Mouse (Mus musculus) intestine, embryonic 16.5 days (tissue): ENCODE measurements at regions not wholly inside any gene's neighbourhood (a gene's known extent, or its start where the extent isn't known, plus 50 kb on each side); places are given as distances from the start of the nearest gene placed in this dataset.
A peak's percentile ranks its signal among the peaks of the same experiment; 100 is the strongest.

Experiments
- ATAC-seq: fragments of 200-750 bp; cut with Nextera tagmentation; 2 replicates; pipeline ENCODE4 v1.8.0; 2017; ENCODE audit warnings: moderate TSS enrichment, moderate library complexity
- H3K27ac ChIP-seq: fragments of 300-500 bp; sonication (generic); 2 replicates; pipeline ENCODE4 v1.5.1; 2014; ENCODE audit warnings: mild to moderate bottlenecking, low read length
- H3K27me3 ChIP-seq: fragments of 300-500 bp; sonication (generic); replicated peaks from 2 replicates; pipeline ENCODE4 v1.6.1; 2014; ENCODE audit warnings: low read length, control low read depth, mixed read lengths; ENCODE audit not compliant: control insufficient read depth, insufficient read depth
- H3K36me3 ChIP-seq: fragments of 300-500 bp; sonication (generic); 2 replicates; pipeline ENCODE4 v1.6.1; 2014; ENCODE audit warnings: low read length, control low read depth; ENCODE audit not compliant: control insufficient read depth, insufficient read depth
- H3K4me1 ChIP-seq: fragments of 300-500 bp; sonication (generic); 2 replicates; pipeline ENCODE4 v1.6.1; 2014; ENCODE audit warnings: low read length, control low read depth, mixed read lengths; ENCODE audit not compliant: control insufficient read depth, insufficient read depth
- H3K4me2 ChIP-seq: fragments of 300-500 bp; sonication (generic); 2 replicates; pipeline ENCODE4 v1.6.1; 2014; ENCODE audit warnings: low read depth, low read length, control low read depth
- H3K4me3 ChIP-seq: fragments of 300-500 bp; sonication (generic); 2 replicates; pipeline ENCODE4 v1.5.1; 2014; ENCODE audit warnings: mild to moderate bottlenecking, low read length
- H3K9ac ChIP-seq: fragments of 300-500 bp; sonication (generic); 2 replicates; pipeline ENCODE4 v1.6.1; 2014; ENCODE audit warnings: low read depth, low read length
- H3K9me3 ChIP-seq: fragments of 300-500 bp; sonication (generic); 2 replicates; pipeline ENCODE4 v1.6.1; 2016; ENCODE audit warnings: low read length, control low read depth; ENCODE audit not compliant: control insufficient read depth
- WGBS: fragments of 180-500 bp; shearing (Covaris S2); extraction: QIAGEN DNeasy Blood & Tissue Kit; methylation state at CpG from one replicate; pipeline ENCODE4 v1.1.7; 2014; 5-methylcytosine and 5-hydroxymethylcytosine counted together

DNA sequence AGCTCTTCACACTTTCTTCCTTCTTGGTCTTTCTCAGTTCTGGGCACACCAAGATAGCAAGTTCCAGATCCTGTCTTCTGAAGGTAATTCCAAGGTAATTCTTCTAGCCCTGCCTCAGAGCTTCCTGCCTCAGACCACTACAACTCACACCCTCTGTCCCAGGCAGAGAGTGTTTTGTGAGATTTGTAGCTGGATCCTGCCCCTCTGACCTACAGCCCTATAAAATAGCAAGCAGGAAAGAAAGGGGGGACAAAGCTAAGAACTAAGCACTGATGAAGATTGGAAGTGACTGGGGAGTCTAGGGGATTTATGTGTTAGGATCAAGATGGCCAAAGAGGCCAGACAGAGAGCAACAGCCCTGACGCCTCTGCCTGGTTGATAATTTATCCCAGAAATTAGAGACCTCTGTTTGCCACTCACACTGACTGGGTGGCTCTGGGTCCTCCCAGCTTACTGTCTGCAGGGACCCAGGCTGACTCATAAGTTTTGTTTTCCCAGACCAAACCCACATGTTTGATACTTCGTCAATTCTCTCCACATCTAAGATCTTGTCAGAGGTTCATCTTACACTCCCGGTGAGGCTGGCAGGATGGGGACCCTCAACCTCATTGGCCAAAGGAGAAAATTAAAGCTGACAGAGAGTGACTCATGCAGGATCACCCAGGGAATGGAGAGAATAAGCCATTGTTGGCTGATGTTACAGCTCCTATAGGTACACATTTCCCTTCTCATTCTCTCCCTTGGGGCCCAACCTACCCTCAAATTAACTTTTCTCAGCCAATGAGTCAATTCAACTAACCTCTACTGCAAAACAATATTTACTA lies 84.8 kb upstream of the Trabd2b start:
- Histone ChIP-seq H3K36me3 (no peaks in the 10 kb centered on the region), H3K27me3 (no peaks in the 10 kb centered on the region), H3K27ac (no peak overlapping the region), H3K4me3 (no peak overlapping the region), H3K9ac (no peak overlapping the region), H3K9me3 (no peaks in the 10 kb centered on the region), H3K4me1 (no peaks in the 10 kb centered on the region), H3K4me2 (no peak overlapping the region)
- 37% methylated on average over 3 of the region's 3 CpGs for WGBS
- ATAC-seq, result no peak

DNA sequence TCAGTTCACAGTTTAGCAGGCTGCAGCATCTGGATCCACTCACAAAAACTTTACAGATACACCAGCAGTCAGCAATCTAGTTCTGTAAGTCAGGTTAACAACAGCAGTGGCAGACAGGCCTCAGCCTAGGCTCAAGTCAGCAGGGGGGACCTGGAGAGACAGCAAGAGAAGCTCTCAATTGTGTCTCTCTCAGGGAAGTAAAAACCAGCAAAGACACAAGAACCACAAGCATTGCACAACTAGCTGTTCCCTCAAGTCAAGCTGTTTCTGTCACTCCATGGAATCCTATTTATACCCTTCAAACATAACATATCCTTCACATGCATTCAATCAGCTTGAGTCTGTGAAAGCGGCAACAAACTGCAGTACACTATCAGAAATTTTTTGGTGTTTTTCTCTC lies 76.5 kb upstream of the Trabd2b start:
- ATAC-seq, result no peak
- 89% methylated on average over 1 of the region's 1 CpGs for WGBS
- no peaks in the 10 kb centered on the region for H3K9me3 ChIP-seq
- H3K4me1 ChIP-seq, result no peaks in the 10 kb centered on the region
- no peak overlapping the region for H3K4me3 ChIP-seq
- no peak overlapping the region for H3K4me2 ChIP-seq
- H3K27me3 ChIP-seq, result no peaks in the 10 kb centered on the region
- no peak overlapping the region for H3K27ac ChIP-seq
- H3K9ac ChIP-seq, result no peak overlapping the region
- H3K36me3 ChIP-seq, result no peaks in the 10 kb centered on the region

DNA sequence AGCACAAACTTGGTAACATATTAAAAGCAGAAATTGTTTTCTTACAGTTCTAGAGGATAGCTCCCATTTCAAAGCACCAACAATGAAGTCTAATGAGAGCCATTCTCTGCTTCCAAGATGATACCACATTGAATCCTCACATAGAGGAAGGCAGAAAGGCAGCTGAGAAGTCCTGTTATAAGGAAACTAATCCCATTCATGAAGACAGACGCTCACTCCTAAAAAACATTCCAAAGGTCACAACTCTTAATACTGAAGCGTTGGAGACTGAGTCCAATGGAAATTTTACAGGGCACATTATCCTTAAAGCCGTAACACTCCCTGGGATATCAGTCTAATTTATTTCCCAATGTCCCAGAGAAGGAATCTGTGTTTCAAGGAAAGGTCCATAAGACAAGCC lies 75.4 kb upstream of the Trabd2b start:
- Histone ChIP-seq H3K27me3 (no peaks in the 10 kb centered on the region), H3K9me3 (no peaks in the 10 kb centered on the region), H3K4me1 (no peaks in the 10 kb centered on the region), H3K36me3 (no peaks in the 10 kb centered on the region), H3K4me2 (no peak overlapping the region), H3K9ac (no peak overlapping the region), H3K27ac (no peak overlapping the region), H3K4me3 (no peak overlapping the region)
- ATAC-seq, result no peak
- 43% methylated on average over 3 of the region's 3 CpGs for WGBS

DNA sequence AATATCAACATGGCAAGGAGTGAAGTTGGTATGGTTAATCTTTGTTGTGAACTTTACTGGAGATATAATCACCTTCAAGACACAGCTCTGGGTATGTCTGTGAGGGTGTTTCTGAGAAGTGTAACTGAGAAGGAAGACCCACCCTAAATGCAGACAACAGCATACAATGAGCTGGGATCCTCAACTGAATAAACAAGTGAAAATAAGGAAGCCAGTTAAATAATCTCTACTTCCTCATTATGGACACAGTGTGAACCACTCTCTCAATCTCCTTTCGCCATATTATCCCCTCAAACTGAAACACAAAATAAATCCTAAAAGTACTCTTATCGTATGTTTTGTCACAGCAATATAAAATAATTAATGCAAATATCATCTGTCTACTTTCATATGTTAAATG lies 71.7 kb upstream of the Trabd2b start:
- Histone ChIP-seq H3K27ac (no peak overlapping the region), H3K4me3 (no peak overlapping the region), H3K4me1 (no peaks in the 10 kb centered on the region), H3K27me3 (no peaks in the 10 kb centered on the region), H3K36me3 (no peaks in the 10 kb centered on the region), H3K4me2 (no peak overlapping the region), H3K9me3 (no peaks in the 10 kb centered on the region), H3K9ac (no peak overlapping the region)
- no peak for ATAC-seq
- 87% methylated on average over 2 of the region's 2 CpGs for WGBS

DNA sequence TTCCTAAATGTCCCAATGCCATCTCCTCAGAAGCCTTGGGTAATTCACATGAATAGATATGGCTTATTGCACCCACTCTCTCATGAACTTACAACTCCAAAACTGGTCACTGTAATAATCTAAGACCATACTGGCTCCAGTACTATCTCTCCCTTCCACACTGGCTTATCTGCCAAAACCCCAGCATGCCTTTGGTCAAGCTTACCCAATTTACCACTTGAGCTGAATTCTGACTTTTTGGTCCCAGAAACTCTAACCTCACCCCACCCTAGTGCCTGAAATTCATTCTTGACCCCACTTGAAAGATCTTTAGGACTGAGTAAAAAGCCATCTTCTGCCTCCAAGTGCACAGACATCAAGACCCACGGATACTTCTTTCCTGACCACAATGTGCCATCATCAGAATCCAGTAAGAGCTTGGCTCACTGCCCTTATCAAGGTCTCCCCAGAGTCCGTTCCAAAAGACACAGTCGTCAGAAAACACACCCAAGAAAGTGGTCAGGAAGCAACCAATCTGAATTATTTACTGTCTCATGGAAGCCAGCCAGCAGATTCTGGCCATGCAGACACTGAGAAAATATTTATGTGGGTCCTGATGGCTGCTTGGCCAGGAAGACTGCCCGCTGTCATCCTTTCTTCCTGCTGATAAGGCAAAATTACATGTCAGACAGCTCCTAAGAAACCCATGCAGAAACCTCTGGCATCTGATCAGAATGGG lies 70.3 kb upstream of the Trabd2b start:
- WGBS, result 42% methylated on average over 4 of the region's 4 CpGs
- Histone ChIP-seq H3K27me3 (no peaks in the 10 kb centered on the region), H3K4me1 (no peaks in the 10 kb centered on the region), H3K4me3 (no peak overlapping the region), H3K9me3 (no peaks in the 10 kb centered on the region), H3K4me2 (no peak overlapping the region), H3K9ac (no peak overlapping the region), H3K27ac (no peak overlapping the region), H3K36me3 (no peaks in the 10 kb centered on the region)
- ATAC-seq, result no peak

DNA sequence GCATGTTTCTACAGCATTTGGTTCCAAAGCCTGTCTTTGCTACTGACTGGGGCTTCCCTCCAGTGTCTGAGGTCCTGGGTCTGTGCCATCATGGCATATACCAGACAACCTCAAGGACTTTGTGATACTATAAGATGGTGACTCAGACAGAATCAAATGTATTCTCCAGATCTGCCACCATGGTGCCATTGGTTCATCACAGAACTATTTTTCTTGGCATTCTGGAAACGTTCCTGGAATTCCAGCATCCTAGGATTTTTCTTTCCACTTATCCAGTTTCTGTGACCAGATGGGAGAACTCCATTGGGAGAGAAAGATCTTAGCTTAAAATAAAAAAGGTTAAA lies 69.8 kb upstream of the Trabd2b start:
- 51% methylated on average over 1 of the region's 1 CpGs for whole genome bisulfite sequencing
- Histone ChIP-seq H3K4me3 (no peak overlapping the region), H3K27ac (no peak overlapping the region), H3K9me3 (no peaks in the 10 kb centered on the region), H3K4me1 (no peaks in the 10 kb centered on the region), H3K27me3 (no peaks in the 10 kb centered on the region), H3K36me3 (no peaks in the 10 kb centered on the region), H3K4me2 (no peak overlapping the region), H3K9ac (no peak overlapping the region)
- no peak for ATAC-seq

DNA sequence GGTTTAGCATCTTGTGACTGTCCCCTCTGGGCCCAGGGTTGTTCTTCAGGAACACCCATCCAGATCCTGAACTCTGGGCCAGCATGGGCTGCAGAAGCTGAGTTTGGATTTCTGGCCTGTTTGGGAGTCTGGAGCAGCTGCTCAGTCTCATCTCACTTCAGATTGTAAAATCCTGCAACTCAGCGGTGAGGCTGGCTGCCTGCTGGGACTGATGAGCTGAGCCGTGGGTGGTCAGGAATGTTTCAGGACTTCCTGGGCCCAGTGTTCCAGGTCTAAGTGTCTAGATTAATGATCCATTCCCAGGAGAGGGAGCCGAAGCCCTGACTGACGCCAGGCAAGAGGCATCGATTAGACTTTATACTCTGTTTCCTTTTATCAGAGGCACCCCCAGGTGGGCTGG lies 66.7 kb upstream of the Trabd2b start:
- 38% methylated on average over 5 of the region's 5 CpGs for WGBS
- H3K9me3 ChIP-seq, result no peaks in the 10 kb centered on the region
- H3K4me2 ChIP-seq, result no peak overlapping the region
- no peak overlapping the region for H3K27ac ChIP-seq
- H3K9ac ChIP-seq, result no peak overlapping the region
- H3K36me3 ChIP-seq, result no peaks in the 10 kb centered on the region
- H3K27me3 ChIP-seq, result no peaks in the 10 kb centered on the region
- no peaks in the 10 kb centered on the region for H3K4me1 ChIP-seq
- ATAC-seq, result no peak
- no peak overlapping the region for H3K4me3 ChIP-seq

DNA sequence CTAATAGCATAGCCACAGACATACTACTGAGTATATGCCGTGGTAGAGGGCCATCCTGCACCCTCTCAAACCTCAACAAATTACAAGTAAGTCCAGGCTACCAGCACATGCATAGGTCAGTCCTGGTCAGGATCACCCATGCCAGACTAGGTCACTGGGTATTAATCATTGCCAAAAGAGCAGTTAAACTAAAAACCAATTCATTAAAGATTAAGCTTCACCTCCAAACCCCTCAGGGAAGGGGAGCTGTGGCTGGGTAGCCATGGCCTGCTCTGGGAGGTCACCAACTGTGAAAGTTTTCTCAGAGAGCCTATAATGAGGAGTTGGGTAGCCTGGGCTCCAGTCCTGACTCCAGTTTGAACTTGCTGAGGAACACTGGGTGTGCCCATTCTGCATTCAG lies 61.4 kb upstream of the Trabd2b start:
- Histone ChIP-seq H3K4me3 (no peak overlapping the region), H3K27me3 (no peaks in the 10 kb centered on the region), H3K4me1 (peaks cover 6% of the 10 kb centered on the region; the same call in 1 of the 2 replicates), H3K9me3 (no peaks in the 10 kb centered on the region), H3K9ac (no peak overlapping the region), H3K4me2 (no peak overlapping the region), H3K27ac (no peak overlapping the region), H3K36me3 (no peaks in the 10 kb centered on the region)
- ATAC-seq, result no peak
- WGBS, result 62% methylated on average over 1 of the region's 1 CpGs

DNA sequence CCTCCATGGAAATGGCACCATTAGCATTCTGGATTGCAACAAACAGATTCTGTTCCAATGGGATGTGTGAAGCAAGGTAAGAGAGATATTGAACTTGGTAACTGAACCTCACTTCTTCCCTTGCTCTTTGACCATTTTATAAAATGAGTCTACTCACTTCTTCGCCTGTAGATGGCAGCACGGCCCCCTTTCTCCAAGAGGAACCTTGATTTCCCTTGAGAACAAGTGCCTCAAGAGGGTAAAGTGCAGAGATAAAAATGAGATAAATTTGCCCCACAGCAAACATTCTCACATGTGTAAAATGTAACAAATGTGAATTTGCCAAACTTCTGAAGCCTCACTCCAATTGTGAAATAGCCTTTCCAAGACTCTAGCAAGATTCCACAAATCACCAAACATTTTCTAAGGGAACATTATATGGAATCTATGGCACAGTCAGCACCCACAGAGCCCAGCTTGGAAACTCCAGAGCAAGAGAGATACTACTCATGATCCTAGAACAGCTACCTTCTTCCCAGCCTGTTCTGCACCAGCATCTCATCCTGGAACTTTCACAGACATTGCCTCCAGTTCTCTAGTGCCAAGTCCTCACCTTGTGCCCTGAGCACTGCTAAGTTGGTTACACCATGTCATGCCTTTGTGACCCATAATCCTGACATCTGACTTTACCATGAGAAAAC lies 60.3 kb upstream of the Trabd2b start:
- Histone ChIP-seq H3K4me3 (no peak overlapping the region), H3K4me1 (peaks cover 6% of the 10 kb centered on the region; the same call in 1 of the 2 replicates), H3K27ac (no peak overlapping the region), H3K27me3 (no peaks in the 10 kb centered on the region), H3K9me3 (no peaks in the 10 kb centered on the region), H3K4me2 (no peak overlapping the region), H3K9ac (no peak overlapping the region), H3K36me3 (no peaks in the 10 kb centered on the region)
- WGBS, result 3% methylated on average over 2 of the region's 2 CpGs
- peak; percentile 80 for ATAC-seq
